16 mouse cellular contexts compared by ENCODE assay signal in genomic region chr9:90232781-90233690, GRCm38 (mm10). TPM values are rescaled to one million over a fixed set of nuclear protein-coding genes. Genes with fewer than 3 reads are reported as not detected.
DNase-seq lines count a peak whose midpoint lies in the region; ATAC-seq and TF ChIP-seq lines count a peak whose summit lies in the region.
"Had no signal": no experiment of that assay in that cellular context is flagged by ENCODE, and none has a peak within 500 bp of the region (broad histone marks: within the 10 kb centered on the region; RNA-seq: fewer than 3 reads in every experiment).

No protein-coding gene starts in this region.

- H3K4me1 ChIP-seq in bone marrow, adult 2 months (ENCODE audit: control insufficient read depth, insufficient read depth, low read length) = peaks cover 15% of the 10 kb centered on the region
- H3K4me1 ChIP-seq: limb, embryonic 13.5 days; midbrain, embryonic 10.5 days had no signal

- no peak for TF ChIP-seq CTCF in bone marrow, adult 2 months (IDR thresholded peaks at IDR 0.05; ENCODE audit: control insufficient read depth, insufficient read depth, low read length)

- 40% methylated on average over 8 of the region's 8 CpGs for WGBS in bone marrow, adult 2 months

- no peak for TF ChIP-seq POLR2A in bone marrow, adult 2 months (IDR thresholded peaks at IDR 0.05; ENCODE audit: borderline replicate concordance, control insufficient read depth, low read depth, low read length)

- peak overlapping the region; percentile 93 for H3K27ac ChIP-seq in bone marrow, adult 2 months (ENCODE audit: control insufficient read depth, insufficient read depth, low read depth, low read length, poor library complexity)
- H3K27ac ChIP-seq: limb, embryonic 13.5 days; midbrain, embryonic 10.5 days had no signal

- H3K4me3 ChIP-seq in bone marrow, adult 2 months (replicated peaks; ENCODE audit: control insufficient read depth, low read depth, low read length) = peak overlapping the region; percentile 10
- H3K4me3 ChIP-seq: limb, embryonic 13.5 days; midbrain, embryonic 10.5 days had no signal

- peak; percentile 12 to 34; a peak in 1 of 4 replicates for ATAC-seq in hematopoietic stem cell, adult 5-6 weeks (replicated peaks in 1 of 2; ENCODE audit: insufficient read depth in 1 of 2, low FRiP score in 2 of 2, low TSS enrichment in 1 of 2, low read depth in 1 of 2, poor library complexity in 2 of 2, severe bottlenecking in 2 of 2)
- ATAC-seq in megakaryocyte progenitor cell, adult 5-6 weeks (replicated peaks; ENCODE audit: poor library complexity) = peak; percentile 38
- ATAC-seq: intestine, embryonic 16.5 days had no signal

- DNase-seq in lung, adult 18-20 months = peak; percentile 39 to 44
- DNase-seq in lung, postnatal 14 days = no peak
- no peak for DNase-seq in layer of hippocampus, adult 11-12 months (ENCODE audit: low spot score)
- DNase-seq in c-Kit-positive CD71-positive TER-119-positive erythroid progenitor cells, embryonic 14.5 days (ENCODE audit: low spot score) = no peak
- DNase-seq: adrenal gland, adult 8-10 months; cerebellum, adult 18-20 months; heart, adult 18-20 months; heart, postnatal 4 days; kidney, postnatal 25 days; layer of hippocampus, postnatal 36 days had no signal

RNA-seq across cellular contexts. Expression of gene Tbc1d2b, which starts 37.6 kb away (rescaled TPM):
- 12.5 and 26.2 TPM in 2 replicates for polyA plus RNA-seq in bone marrow, adult 2 months (2011; ENCODE audit: insufficient read depth, insufficient read length, low replicate concordance, missing spikeins)
- total RNA-seq in hematopoietic stem cell, adult 5-6 weeks (2017) = 29.5 and 30.9 TPM in 2 replicates
- 49.8 and 51.4 TPM in 2 replicates for total RNA-seq in megakaryocyte progenitor cell, adult 5-6 weeks (2015)
- total RNA-seq in megakaryocyte progenitor cell, adult 5-6 weeks (2017) = 46.2 and 56.7 TPM in 2 replicates

Comparison
In these comparisons a context has a peak if more than half of its experiments do, and no peak if none do; other contexts are left out.
1. DNase-seq: peak in lung, adult 18-20 months (2 of 2); none in lung, postnatal 14 days (single experiment), layer of hippocampus, adult 11-12 months (single experiment) and c-Kit-positive CD71-positive TER-119-positive erythroid progenitor cells, embryonic 14.5 days (single experiment).